Mouse (Mus musculus) B cell, adult 2 months (primary cell): ENCODE results near the gene Slfn2.
"Not testable (repeated sequence)": the region's sequence is repeated elsewhere in the genome, so short reads cannot be mapped to it uniquely, and the experiment has no call there.

Experiments used
- DNase-seq, 2 experiments: peaks; one replicate each; pipeline ENCODE4 v3.0.0; 2022

Gene Slfn2

GRCm38 (mm10) chr11:83064946-83065345, at the start of gene Slfn2:
Gene Slfn2 (plus strand): TSS chr11:83065112.
- peak; percentile 27 to 37 for DNase-seq

GRCm38 (mm10) chr11:83016093-83016492, 48.8 kb upstream of the Slfn2 start:
- peak; percentile 41 to 45 for DNase-seq

DNA sequence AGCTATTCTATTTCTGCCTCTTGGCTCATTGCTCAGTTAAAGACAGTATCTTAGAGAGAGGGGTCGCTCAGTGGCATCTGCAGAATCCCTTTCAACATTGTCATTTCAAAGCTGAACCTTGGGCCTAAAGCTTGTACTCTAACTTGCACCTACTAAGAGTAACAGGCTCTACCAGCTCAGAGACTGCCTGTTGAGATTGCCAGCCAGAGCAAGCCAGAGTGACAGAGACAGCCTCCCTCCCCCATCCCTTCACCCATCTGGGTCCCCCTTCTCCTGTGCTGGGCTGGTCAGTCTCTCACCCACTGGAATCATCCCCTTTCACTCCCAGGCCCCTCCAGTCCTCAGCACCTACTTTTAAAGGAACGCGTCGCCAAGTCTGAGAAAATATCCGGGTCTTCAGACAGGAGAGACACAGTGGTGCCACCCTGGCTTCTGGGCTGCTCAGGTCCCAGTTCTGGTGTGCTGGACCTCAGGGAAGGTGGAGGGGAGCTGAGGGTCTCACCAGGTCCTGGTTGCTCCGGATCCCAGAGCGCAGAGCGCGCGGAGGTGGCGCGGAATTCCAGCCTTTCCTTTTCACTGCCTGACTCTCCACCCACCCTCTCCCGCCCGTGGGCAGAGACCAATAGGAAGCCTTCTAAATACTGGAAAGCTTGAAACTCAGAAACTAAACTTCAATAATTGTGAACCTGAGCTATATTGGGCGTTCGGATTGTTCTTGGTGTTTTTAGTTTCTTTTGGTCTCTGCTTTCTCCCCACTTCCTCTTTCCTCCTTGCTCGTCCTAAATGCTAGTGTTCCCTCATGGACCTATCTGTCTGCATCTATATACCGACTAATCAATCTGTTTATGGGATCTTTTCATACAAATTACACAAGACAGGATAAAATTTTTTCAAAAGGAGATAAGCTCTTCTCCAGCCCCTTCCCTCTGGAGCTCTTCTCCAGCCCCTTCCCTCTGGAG, 45.1 kb upstream of the Slfn2 start:
- peak; percentile 10 to 18 for DNase-seq

DNA sequence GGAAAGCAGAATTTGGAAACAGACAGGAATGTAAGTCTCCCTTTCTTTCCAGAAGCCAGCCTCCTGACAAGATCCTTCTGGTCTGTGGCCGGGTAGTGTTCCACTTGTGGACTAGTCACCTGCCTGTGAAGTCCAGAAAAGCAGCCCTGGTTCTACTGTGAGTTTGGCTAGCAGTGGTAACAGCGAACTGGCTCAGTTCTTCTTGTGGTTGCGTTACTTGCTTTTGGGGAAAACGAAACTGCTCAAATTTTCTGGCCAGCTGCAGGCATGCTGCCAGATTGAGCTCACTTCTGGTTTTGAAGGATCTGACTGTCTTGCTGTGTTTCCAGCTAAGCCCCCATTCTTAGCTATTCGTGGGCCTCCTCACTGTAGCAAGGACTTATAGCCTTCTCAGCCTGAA, 44.3 kb upstream of the Slfn2 start, which contains the start of gene Slfn8:
Slfn8 (minus strand) TSS at position 190 of the 400 bp plus-strand sequence.
- DNase-seq: peak; percentile 54 to 58

- not testable (repeated sequence) for DNase-seq
These were observed 26.2 kb upstream of the Slfn2 start for GRCm38 (mm10) chr11:83038686-83039085.

- no peak for DNase-seq
These were observed 25.8 kb upstream of the Slfn2 start for GRCm38 (mm10) chr11:83039156-83039555.

- no peak for DNase-seq
These were observed 25.1 kb upstream of the Slfn2 start for GRCm38 (mm10) chr11:83039796-83040195.

DNA sequence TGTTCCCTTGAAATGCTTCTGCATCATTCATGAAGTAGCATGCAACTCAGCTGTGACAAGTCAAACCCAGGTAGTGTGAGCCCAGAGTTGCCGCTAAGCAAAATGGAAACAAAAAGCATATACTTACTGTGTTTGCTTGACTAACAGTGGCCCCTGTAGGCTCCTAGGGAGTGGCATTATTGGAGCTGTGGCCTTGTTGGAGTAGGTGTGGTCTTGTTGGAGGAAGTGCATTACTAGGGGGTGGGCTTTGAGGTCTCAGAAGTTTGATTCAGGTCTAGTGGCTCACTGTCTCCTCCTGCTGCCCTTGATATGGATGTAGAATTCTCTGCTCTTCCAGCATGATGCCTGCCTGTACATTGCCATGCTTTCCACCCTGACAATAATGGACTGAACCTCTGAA, 24.6 kb upstream of the Slfn2 start:
- peak; percentile 26 to 50 for DNase-seq

GRCm38 (mm10) chr11:83041000-83041399, 23.9 kb upstream of the Slfn2 start:
- no peak for DNase-seq

- DNase-seq: no peak
These were observed 21.0 kb upstream of the Slfn2 start for GRCm38 (mm10) chr11:83043891-83044290.

DNA sequence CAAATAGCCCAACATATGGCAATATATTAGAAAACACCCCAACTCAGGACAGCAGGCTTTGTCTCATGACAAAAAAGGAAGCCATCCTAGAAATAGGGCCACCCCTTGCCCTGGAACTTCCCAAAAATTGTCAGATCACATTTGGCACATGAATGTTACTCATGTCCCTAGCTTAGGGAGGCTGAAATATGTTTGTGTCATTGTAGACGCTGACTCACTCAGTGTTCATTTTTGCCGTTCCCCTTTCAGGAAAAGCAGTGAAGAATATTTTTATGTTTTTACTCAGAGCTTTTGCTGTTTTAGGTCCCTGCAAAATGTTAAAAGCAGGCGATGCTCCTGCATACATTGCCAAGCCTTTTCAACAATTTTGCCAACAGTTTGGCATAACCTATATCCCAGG, 19.3 kb upstream of the Slfn2 start:
- DNase-seq: no peak

DNA sequence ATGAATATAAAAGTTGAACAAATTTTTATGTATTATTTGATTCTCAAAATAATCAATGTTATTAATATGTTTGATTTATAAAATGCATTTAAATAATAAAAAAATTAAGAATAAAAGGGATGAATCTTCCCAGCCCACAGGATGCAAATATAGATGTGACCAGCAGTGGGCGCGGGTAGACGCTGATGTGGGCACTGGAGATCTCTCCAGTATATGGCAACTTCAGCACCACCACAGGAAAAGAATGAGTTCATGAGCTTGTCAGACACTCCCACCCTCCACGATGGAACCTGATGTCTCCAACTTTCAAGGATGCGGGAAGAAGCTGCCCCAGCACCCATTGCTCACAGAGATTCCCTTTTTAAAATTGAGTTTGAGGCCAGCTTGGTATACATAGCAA, 7.0 kb upstream of the Slfn2 start:
- peak; percentile 82 for DNase-seq

DNA sequence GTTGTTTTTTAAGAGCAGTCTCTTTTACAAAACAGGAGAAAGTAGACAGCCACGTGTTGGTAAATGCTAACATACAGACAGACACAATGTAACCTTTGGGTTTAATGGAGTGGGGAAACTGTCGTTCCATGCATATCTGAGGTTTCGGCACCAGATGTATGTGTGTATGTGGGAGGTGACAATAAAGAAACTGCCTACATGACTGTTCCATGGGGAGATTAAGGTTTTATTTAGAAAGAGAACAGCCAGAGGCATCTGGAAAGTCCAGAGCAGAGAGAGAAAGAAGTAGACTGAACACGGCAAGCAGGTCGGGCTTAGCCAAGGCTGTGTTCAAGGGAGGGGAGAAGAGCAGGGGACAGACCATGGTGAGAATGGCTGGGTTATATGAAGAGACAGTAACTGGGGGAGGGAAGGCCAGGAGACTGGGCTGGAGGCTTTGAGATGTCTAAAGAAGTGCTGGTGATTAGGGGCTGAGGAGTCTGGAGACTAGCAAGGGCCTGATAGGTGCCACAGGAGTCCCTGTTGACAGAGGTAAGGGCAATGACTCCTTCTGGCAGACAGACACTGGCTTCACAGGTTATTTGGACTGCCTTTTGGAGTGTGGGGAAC, 4.4 kb upstream of the Slfn2 start:
- no peak for DNase-seq

DNA sequence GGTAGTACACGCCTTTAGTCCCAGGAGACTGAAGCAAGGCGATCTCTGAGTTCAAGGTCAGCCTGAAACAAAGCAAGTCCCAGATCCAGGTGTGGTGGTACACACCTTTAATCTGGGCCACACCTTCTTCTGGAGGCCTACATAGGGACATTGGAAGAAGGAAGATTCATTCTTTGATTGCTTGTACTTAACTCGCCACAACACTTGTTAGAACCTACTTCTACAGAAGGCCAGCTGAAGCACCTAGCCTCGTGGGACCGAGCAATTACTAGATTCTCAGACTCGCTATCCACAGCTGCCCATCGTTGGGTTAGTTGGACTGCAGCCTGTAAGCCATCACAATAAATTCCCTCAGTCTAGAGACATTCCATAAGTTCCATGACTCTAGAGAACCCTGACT, 3.1 kb upstream of the Slfn2 start:
- DNase-seq: no peak

- no peak for DNase-seq
These were observed 1.8 kb upstream of the Slfn2 start for GRCm38 (mm10) chr11:83063126-83063525.

DNA sequence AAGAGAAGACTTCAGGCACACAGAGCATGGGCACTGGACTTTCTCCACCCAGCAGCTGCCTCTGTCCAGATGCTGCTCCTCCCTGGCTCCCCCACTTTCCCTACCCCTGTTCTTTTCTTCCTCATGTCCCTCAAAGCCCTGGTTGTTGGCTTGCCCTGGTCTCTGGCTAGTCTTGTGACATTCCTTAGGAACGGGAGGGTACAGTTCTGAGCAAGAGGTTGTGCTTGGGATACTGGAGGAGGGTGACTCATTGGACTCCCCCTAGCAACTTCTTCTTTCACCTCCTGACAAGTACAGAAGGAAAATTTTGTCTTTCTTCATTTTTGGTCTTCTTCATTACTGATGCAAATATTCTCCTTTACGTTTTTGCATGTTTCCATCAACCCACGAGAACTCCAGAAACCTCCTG, 967 bp upstream of the Slfn2 start:
- peak; percentile 21 to 23 for DNase-seq

- peak; percentile 5 to 21 for DNase-seq
These were observed 781 bp downstream of the Slfn2 start for GRCm38 (mm10) chr11:83065441-83066344.

- peak; percentile 51 to 54 for DNase-seq
These were observed 2.0 kb downstream of the Slfn2 start for GRCm38 (mm10) chr11:83066640-83067531.

- DNase-seq: peak; percentile 62 to 63
These were observed 3.2 kb downstream of the Slfn2 start for GRCm38 (mm10) chr11:83067982-83068694.

DNA sequence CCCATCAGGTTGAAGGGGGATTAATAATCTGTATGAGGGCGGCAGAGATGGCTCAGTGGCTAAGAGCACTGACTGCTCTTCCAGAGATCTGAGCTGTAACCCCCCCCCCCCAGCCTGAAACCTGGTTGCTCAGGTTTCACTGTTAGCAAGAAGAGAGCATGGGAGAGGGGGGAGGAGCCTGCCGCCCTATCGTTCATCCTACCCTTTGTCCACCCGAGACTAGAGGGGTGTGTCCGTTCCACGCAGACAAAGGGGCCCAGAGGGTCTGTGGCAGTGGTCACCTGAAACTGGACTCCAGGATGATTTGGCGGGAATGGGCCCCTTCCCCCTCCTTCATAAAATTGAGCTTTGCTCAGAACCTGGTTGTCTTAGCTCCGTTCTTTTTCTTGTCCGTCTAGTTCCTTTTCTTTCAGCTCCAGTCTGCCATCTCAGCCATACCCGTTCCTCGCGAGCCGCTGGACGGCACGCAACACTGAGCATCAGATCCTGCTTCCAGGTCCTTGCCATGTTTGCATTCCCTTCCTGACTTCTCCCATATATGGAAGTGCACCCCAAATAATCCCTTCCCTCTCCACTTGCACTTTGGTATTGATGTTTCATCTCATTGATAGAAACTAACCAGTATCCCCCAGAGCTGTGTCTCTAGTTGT, 5.5 kb downstream of the Slfn2 start:
- no peak for DNase-seq
